Mouse (Mus musculus) adrenal gland, postnatal 25 days (tissue): ENCODE data around the gene Armh2. TPM values are rescaled to one million over a fixed set of nuclear protein-coding genes. Genes with fewer than 3 reads are reported as not detected.

Experiments
- DNase-seq: peaks from one replicate; pipeline ENCODE4 v3.0.0; 2021; ENCODE audit warnings: mixed read lengths
- long read RNA-seq: library from polyadenylated mRNA; stranded (forward); transcript quantifications from one replicate; pipeline ENCODE4 v2.0.0, GENCODE M21; 2021
- total RNA-seq: library from RNA; stranded (reverse); gene quantifications from 2 replicates; pipeline ENCODE4 v1.2.3, GENCODE M21; 2021

Armh2 gene
- not detected in 2 replicates for total RNA-seq
- long read RNA-seq: 0 reads

DNA sequence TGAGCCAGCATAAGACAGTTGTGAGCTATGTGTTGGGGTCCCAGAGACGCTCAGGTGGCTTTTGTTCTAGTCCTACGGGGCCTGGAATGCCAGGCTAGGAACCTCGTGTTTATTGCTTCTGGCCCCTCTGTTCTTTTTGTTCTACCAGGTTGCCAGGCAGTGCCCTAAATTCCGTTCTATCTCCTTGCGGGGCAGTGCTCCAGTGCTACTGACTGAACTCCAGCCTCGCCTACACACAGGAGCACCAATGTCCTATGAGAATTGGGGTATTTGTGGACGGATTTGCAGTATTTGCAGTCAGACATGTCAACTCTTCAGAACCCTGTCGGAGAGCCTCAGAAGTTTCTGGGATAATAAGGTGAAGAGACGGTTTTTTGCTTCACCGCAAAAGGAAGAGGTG lies at the start of gene Armh2:
TSS of gene Armh2 (plus strand) at position 205 of the 400 bp plus-strand sequence.
- no peak for DNase-seq

DNA sequence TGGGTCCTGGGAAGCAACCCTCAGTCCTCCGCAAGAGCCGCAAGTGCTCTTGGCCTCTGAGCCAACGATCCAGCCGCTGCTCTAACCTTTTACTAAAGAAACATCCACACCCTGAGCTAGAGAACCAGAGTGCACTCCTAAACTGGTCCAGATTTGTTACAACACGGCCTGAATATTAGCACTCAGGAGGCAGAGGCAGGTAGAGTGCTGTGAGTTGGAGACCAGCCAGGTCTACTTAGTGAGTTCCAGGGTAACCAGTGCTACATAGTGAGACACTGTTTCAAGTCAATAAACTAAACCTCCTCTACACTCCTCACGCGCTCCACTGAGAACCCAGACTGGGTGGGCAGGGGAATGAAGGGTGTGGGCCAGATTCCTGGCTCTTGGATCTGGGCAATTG lies 47.7 kb upstream of the Armh2 start:
- DNase-seq: no peak

- no peak for DNase-seq
Measured at GRCm38 (mm10) chr13:24698746-24699145, 42.3 kb upstream of the Armh2 start.

- DNase-seq: no peak
Measured at GRCm38 (mm10) chr13:24702128-24702527, 38.9 kb upstream of the Armh2 start.

- DNase-seq: no peak
Measured at GRCm38 (mm10) chr13:24709656-24710396, 31.2 kb upstream of the Armh2 start.

DNA sequence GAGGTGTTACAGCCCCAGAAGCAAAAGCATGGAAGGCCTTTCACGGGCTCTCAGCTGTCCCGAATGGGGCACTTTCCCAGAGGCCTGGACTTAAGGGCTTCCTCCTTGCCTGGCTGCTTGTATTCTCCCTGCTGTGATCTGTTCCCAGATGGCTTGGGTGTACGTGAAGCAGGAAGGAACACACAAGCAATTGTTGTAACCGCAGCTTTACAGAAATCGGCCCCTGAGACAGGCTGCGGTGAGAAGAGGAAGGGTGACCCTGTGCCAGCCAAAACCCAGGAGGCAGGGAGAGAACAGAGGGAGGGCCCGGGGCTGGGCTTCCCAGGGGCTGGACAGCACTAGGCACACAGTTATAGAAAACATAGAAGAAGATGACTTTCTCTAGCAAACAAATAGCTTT lies 30.1 kb upstream of the Armh2 start:
- no peak for DNase-seq

GRCm38 (mm10) chr13:24712581-24713130 lies 28.4 kb upstream of the Armh2 start:
- DNase-seq: no peak

DNA sequence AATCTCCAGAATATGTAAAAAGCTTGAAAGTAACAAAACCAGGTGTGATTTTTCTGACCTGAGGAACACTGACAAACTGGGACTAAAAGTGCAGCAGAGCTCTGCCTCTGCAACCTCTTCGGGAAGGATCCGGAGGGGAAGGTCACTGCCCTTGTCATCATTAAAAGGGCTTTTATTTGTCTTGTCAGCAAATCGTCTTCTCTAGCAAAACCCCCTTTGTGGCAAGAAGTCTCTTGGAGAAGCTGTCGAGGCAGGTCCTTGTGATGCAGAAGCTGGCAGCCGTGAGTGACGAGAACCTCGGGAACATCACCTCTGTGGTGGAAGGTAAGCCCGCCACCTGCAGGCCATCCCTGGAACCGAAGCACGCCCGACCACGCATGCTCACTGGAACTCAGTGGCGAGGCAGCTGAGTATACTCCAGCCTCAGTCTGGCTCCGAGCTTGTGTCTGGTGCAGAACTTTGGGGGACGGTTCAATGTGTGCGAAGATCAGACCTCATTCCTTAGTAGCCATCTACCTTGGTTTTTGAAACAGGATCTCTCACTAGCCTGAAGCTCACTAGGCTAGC lies 27.5 kb upstream of the Armh2 start:
- peak; percentile 90 for DNase-seq

DNA sequence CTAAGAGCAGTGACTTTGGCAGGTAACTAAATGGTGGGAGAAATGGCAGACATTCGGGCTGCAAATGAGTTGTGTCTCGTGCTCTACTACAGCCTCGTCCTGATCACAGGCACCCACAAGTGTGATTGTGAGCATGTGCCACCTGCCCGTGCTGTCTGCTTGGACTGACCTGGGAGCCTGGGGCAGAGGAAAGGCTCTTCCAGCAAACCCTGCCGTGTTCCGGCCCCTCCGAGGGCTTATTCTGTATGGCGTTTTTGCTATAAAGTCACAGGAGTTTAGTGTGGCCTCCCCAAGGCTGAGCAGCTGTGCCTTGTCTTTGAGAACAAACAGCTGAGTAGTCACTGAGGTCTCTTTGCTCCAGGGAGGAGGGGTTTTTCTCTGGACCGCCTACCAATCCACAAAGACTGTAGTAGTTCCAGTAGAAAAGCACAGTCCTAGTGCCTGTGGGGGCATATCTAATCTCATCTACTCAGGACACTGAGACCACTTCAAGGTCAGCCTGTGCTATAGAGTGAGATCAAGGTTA lies 26.6 kb upstream of the Armh2 start:
- DNase-seq: no peak

DNA sequence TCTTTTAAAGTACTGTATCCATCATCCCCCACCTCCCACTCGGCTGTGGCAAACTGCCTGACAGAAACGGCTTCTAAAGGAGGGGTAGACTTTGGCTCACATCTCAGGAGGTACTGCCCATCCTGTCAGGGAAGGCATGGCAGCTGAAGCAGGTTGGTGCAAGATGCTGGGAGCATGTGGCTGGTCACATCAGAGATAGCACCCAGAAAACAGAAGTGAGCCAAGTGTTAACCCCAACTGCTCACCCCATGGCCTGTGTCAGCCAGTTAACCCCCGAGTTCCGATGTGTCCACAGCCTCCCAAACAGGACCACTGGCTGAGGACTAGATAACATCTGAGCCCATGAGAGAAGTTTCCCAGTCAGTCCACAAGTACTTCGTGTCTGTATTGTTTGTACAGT lies 25.4 kb upstream of the Armh2 start:
- no peak for DNase-seq

- no peak for DNase-seq
Measured at GRCm38 (mm10) chr13:24716441-24716840, 24.6 kb upstream of the Armh2 start.

- no peak for DNase-seq
Measured at GRCm38 (mm10) chr13:24717677-24718076, 23.4 kb upstream of the Armh2 start.

DNA sequence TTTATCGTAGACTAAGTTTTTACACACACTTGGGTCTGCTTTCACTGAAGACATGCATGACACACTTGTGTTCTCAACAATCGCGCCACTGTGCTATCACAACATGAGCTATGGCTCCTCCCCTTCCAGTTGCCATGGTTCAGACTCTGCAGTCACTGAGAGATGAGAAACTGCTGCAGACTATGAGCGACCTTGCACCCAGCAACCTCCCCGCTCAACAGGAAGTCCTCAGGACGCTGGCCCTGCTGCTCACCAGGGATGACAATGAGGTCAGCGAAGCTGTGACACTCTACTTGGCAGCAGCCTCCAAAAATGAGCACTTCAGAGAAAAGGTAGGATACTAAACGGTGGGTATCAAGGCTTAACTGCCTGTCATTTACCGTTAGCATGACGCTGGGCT lies 19.5 kb upstream of the Armh2 start:
- peak; percentile 54 for DNase-seq

DNA sequence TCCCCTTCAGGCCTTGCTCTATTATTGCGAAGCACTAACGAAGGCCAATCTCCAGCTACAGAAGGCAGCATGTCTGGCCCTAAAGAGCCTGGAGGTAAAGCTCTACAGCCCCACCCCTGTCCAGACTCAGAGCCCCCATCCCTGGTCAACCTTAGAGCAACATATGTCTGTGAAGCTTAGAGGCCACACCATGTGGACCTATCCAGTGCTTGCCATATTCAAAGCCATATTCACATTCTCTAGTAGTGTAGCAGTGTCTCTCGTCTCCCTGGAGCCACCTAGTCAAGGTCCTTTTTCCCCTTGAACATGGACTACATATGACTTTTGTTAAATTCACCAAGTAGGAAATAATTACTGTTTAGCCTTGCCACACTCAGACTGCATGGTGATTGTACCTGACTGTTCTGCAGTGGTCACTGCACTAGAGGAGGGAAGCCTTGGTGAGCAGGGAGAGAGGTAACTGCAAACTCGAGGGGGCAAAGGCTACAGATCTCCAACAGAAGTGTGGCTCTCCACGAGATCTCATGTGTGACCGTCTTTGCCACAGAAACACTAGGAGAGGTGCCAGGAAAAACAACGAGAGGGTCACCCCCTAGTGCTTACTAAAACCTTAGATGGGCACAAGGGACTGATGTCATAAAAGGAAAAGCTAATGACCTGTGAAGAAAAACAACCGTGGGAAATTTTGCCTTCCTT lies 17.2 kb upstream of the Armh2 start:
- DNase-seq: no peak

GRCm38 (mm10) chr13:24724395-24724759 lies 16.7 kb upstream of the Armh2 start:
- no peak for DNase-seq

DNA sequence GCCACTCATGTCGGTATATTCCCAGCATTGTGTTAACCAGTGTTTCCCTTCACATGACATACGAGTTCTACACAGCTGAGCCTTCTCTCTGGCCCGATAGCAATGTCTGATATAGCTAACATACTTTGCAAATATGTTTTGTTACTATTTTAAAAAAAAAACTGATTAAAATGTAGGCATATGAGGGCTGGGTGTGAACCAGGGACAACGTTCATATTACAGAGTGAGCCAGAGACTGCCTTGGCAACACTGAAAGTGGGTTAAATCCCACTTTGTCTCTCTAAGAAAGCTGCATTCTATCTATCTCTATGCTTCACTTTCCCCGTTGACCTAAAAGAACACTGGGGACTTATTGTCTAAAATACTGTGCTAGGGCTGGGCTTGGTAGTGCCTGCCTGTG lies 11.9 kb upstream of the Armh2 start:
- no peak for DNase-seq

- DNase-seq: no peak
Measured at GRCm38 (mm10) chr13:24734502-24734901, 6.5 kb upstream of the Armh2 start.

DNA sequence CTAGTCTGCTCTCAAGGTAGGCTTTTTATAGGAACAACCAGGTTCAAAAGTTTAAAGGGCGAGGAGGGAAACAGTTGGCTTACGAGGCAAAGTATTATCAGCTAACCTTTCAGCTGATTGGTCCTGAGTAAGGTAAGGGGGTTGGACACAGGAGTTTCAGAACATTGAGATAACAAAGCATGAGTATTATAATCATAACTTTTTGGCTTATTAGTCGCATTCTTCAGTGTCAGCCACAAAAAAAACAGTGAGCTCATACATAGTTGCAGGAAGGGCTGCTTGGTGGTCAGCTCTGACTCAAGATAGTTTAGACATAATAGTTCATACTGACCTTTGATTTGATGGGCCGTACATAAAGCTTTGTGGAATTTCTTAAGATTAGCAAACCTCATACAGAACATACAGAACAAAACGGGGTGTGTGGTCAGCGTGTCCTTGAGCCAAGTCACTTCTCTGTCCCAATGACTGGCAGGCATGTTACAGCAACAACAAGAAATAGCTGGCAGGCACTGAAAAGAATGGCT lies 5.4 kb upstream of the Armh2 start:
- no peak for DNase-seq

DNA sequence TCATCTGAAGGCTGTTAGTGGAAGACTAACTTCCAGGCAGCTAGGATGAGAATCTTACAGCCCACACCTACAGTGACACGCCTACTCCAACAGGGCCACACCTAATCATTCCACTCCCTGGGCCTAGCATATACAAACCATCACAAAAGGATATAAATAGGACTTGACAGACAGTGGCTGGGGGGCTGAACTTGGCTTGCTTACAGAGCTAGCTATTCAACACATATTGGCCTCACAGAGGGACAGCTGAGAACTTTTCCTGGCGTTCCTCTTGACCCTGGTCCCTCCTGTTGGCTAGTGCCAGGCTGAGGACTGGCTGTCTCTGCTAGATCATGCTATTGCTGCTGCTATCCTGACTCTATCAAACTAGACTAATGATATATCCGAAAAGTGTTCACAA lies 6.8 kb downstream of the Armh2 start:
- no peak for DNase-seq

DNA sequence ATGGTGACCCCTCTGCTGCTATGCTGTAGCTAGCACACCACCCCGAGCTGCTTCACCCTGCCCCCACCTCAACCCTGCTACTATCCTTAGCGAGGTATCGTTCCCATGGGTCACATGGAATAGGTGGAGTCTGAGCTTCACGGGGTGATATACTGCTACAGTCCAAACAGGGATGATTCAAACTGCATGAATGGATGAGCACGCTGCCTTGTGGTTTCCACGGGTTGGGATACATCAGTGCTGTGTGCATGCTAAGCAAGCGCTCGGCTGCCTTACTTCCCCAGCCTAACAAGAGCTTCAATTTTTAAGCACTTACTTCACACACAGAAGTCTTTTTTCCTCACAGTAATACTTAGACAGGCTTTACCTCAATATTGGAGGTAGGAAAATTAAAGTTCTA lies 9.8 kb downstream of the Armh2 start:
- DNase-seq: no peak

DNA sequence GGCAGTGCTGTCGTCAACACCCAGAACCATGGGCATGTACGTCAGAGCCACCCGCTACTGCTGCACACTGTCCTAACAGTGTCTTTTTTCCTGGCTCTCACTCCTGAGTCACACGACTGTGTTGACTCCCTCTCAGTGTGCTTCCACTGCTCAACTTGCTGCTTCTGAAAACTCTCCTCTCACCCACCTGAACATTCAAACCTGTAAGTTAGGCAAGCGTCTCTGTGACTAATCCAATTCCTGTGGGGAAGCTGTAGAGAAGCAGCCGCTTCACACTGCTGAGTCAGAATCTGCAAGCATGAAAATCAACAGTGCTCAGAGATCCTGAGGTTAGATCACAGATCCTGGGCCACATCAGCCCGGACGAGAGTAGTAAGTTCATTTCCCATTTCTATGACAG lies 10.4 kb downstream of the Armh2 start:
- DNase-seq: no peak

DNA sequence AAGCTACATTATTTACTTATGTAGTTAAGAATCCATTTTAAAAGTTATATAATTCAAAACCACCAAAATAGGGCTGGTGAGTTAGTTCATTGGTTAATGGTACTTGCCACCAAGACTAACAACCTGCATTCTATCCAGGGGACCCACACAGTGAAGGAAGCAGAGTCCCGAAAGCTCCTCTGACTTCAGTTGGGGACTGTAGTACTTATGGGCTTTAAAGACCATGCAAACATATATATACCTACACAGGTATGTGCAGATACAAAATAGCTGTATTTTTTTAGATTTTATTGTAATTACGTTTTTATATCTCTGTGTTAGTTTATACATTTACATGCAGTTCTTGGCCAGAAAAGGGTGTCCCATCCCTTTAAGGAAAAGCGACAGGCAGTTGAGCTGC lies 15.7 kb downstream of the Armh2 start:
- DNase-seq: no peak
